Mouse (Mus musculus) CD4-positive, CD25-positive, alpha-beta regulatory T cell, adult 2 months (primary cell): Measurements from ENCODE around the gene Fam78a.

Experiments used
- DNase-seq: peaks from one replicate; pipeline ENCODE4 v3.0.0-alpha.2; 2012; ENCODE audit warnings: low read depth, low spot score

The Fam78a gene

DNA sequence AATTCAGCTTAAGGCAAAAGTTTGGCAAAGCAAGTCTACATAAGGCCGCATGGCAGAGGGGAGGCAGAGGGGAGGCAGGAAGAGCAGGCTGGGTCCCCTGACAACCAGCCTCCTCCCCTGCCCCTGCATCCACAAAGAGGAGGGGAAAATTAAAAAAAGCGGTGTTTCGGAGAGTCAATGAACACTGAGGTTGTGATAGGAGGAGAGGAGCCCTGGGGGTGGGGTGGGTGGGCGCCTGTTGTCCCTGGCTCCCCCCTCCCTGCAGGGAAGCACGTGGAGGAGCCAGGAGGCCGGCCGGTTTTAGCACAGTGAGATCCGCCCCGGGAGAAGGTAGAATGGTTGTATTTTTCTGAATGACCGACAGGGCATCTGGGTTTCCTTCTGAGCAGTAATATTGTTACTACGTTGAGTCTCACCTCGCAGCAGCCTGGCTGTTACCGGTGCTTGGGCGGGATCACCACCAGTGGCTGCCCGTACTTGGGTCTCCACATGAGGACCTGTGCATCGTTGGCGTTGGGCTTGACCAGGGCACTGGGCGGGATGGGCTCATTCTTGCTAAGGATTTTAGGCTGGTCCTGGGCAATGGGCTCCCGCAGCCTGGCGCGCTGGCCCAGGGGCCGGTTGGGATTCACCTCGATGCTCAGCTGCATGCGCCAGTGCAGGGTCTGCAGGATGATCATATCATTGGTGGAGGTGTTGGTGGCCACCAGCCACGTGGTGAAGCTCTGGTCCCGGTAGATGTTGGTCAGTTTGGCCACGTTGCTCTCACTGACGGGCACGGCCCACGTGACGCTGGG is 15.6 kb downstream of the Fam78a start:
- DNase-seq: no peak

GRCm38 (mm10) chr2:32066005-32066404 is 18.7 kb downstream of the Fam78a start:
- DNase-seq: no peak

DNA sequence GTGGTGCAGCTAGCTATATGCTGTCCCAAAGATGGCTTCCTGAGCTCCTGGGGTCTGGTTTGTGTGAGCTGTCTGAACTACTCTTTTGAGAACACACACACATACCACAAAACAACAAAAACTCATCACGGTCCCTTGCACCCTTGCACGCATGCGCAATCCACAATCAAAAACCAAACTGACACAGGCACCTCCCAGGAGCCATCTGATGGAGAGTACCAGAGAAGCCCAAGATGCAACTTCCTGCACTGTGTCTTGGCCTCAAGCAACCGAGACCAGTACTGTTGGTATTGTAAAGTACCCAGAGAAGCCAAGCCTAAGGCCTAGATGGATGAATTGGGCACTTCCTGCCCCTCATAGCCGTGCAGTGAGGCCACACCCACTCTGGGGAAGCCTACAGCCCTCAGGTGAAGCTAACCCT is 19.3 kb downstream of the Fam78a start:
- DNase-seq: peak; percentile 84

GRCm38 (mm10) chr2:32064913-32065312 is 19.7 kb downstream of the Fam78a start:
- DNase-seq: no peak

DNA sequence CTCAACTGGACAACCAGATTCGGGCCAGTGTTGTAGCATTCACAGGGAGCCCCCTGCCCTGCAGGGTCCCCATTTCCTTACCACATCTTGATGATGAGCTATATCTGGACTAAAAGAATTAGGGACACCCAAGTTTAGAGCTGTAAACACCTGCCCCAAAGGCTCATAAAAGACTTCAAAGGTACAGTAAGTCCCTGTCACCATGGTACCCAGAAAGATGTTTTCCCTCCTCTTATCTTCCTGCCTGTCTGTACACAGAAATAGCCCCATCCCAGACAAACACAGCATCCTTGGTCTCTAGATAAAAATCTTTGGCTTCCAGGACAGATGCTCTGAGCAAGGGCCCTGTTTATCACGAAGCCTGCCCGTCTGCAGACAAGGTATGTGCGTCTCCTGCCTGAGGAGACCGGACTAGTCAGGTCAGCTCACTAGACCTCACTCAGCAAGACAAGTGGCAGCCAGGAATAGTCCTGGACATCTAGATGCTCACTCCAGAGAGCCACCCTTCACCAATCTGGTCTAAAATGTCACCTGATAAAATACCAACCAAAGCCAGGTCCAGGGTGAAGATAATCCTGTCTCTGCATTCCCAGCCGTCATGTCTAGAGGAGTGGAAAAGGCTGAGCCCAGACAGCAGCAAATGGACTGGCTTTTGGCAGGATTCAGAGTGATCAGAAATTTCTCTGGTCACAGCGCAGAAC is 21.1 kb downstream of the Fam78a start:
- peak; percentile 52 for DNase-seq

DNA sequence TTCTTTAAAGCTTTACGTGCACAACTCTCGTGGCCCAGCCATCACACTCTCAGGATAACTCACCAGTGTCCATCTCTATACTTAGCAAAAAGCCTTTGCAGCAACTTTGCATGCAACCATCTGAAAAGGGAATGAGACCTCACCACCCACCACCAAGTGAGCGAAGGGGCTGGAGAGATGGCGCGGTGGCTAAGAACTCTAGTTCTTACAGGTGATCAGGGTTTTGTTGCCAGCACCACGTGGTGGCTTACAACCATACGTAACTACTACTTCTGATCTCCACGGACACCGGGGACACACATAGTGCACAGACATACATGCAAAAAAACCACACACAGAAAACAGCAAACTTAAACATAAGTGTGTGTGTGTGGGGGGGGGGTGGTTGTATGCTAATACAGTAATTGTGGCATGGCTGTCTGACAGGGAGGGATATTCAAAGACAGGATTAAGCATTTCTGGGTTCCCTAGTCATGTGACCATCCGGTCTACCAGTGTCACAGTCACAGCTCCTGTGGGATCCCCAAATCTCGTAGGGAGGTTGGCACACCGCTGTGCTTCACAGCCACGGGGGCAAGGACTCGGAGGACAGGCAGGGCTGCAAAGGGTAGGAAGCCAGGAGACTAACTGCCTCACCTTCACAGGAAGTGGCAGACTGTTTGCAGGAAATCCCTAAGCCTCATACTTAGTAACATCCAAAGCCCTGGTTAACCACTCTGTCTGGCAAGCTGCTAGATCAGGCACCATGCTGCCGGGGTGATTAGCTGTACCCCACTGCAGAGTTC is 21.8 kb downstream of the Fam78a start:
- DNase-seq: peak; percentile 81

DNA sequence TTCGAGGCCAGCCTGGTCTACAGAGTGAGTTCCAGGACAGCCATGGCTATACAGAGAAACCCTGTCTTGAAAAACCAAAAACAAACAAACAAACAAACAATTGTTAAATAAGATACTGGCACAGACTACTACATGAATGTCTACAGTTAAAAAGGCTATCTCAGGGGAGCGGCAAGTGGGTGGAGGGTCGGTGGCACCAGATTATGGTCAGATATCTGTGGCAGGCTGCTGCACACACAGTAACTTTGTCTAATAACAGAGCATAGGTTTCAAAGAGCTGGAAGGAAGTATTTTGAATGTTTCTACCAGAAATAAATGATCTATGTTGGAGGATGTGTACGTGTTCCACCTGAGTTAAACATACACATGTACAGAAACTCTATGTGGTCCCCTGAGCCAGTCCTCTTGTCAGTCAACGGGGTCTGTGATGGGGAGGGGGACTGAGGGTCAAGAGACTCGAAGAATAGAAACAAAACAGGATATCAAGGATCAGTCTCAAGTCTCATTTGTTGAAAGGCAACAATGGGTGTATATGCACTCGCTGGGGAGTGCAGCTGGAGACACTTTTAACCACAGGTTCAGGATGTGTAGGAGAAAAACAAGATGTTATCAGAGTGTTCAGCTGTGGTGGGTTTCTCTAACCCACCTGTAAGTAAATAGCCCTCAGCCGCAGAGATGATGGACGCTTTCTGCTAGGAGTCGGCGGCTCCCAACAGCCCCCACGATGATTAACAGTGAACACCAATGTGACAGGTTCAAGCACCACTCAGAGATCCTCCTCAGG is 22.7 kb downstream of the Fam78a start:
- peak; percentile 59 for DNase-seq

DNA sequence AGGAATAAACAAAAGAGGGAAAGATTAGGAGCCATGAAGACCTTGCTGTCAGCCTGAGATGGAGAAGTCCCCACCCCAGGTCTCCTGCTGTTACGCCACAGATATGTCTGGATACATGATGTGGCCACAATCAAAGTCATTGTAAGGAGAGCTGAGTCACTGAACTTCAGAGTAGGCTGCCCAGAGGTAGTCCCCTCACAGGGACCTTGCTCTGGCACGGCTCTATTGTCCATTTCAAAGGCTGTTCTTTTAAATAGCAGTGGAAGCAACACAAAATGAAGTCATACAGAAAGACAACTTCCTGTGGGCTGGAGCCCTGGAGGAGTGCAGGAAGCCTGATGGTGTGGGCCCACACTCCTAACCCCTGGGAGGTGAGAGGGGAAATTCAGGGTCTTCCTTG is 23.5 kb downstream of the Fam78a start:
- peak; percentile 42 for DNase-seq

GRCm38 (mm10) chr2:32060228-32060805 is 24.3 kb downstream of the Fam78a start:
- DNase-seq: peak; percentile 47

- no peak for DNase-seq
These were observed 25.0 kb downstream of the Fam78a start for GRCm38 (mm10) chr2:32059613-32060012.

DNA sequence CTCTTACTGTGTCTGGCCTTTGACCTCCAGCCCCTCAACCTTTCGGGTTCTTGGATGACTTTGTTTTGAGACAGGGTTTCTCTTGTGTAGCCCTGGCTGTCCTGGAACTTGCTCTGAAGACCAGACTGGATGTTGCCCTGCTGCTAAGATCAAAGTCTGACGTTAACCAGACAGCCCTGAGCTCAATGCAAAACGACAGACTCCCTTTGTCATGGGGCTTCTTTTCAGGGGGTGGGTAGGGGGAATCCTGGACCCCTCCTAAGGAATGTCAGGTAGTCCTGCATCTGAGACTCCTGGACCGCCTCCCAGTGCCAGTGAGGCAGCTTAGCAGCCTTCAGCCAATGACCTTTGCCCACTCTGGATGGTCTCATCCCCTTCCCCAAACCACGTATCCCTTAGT is 25.9 kb downstream of the Fam78a start:
- peak; percentile 31 for DNase-seq

- no peak for DNase-seq
These were observed 26.4 kb downstream of the Fam78a start for GRCm38 (mm10) chr2:32058241-32058640.

DNA sequence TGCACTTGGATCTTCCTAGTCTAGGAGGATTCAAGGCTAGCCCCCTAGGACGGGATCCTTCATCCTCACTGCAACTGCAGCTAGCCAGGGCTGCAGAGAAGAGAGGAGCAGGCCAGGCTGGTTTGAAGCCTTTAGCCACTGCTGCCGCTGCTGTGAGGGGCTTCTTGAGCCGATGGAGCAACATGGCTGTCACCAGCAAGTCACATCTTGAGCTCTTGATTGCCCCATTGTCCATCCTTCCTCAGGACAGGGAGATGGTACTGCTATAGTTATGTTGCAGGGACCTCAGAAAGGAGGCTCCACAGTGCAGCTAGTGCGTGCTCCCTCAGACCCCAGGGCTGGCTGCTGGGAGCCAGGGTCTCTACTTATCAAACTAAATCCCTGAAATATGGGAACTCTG is 26.9 kb downstream of the Fam78a start:
- DNase-seq: no peak

DNA sequence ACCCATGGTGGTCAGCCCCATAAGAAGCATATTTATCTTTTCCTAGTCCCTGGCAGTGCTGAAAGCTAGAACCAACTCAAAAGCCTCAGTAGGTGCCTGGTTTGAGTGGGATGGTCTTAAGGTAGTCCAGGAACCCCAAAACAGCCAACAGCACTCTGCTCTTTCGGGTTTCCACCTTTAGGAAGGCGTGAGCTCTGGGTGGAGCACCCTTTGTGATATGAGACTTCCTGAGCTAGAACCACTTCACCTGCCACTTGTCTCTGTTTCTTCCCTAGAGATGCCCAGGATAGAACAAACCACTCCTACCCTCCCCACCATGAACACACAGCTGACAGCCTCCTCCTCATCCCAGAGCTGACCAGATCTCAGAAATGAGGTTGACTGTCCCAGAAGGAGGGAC is 27.3 kb downstream of the Fam78a start:
- peak; percentile 73 for DNase-seq

- no peak for DNase-seq
These were observed 28.1 kb downstream of the Fam78a start for GRCm38 (mm10) chr2:32056524-32056923.

GRCm38 (mm10) chr2:32055357-32055965 is 29.2 kb downstream of the Fam78a start:
- no peak for DNase-seq

DNA sequence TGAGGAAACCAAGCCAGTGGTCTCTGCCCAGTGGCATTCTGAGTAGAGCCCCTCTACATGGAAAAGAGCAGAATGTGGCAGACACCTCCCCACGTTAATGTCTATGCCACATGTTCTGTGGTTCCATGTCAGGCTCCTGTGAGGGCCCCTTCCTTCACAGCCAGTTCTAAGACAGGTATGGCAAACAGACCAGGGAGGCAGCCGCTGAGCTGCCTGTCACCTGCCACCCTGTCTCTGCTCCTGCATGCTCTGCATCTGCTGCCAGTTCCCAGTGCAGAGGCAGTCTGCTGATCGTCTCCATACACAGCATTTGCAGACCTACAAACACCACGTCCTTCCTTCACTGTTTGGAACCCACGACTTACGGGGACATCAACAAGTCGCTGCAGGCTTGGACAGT is 32.2 kb downstream of the Fam78a start:
- DNase-seq: no peak

GRCm38 (mm10) chr2:32051791-32052190 is 32.9 kb downstream of the Fam78a start:
- DNase-seq: peak; percentile 37

GRCm38 (mm10) chr2:32047323-32047722 is 37.3 kb downstream of the Fam78a start:
- DNase-seq: peak; percentile 56

GRCm38 (mm10) chr2:32046009-32046408 is 38.6 kb downstream of the Fam78a start:
- DNase-seq: no peak

GRCm38 (mm10) chr2:32045375-32045774 is 39.3 kb downstream of the Fam78a start:
- DNase-seq: no peak
